Comparison of ENCODE assay signal across 9 mouse cellular contexts in genomic region chr8:56530359-56530758, GRCm38 (mm10). TPM values are rescaled to one million over a fixed set of nuclear protein-coding genes. Genes with fewer than 3 reads are reported as not detected.
DNase-seq lines count a peak whose midpoint lies in the region; ATAC-seq and TF ChIP-seq lines count a peak whose summit lies in the region.
"Had no signal": no experiment of that assay in that cellular context is flagged by ENCODE, and none has a peak within 500 bp of the region (broad histone marks: within the 10 kb centered on the region; RNA-seq: fewer than 3 reads in every experiment).

No protein-coding gene starts in this region.

- no peak overlapping the region for H3K4me3 ChIP-seq in forebrain, embryonic 10.5 days
- H3K4me3 ChIP-seq in forebrain, embryonic 13.5 days, result no peak overlapping the region
- no peak overlapping the region for H3K4me3 ChIP-seq in testis, adult 2 months (ENCODE audit: control insufficient read depth, low read depth, low read length)
- no peak overlapping the region for H3K4me3 ChIP-seq in hindbrain, postnatal 0 days (ENCODE audit: low read length)
- no peak overlapping the region for H3K4me3 ChIP-seq in lung, postnatal 0 days (ENCODE audit: low read depth, low read length)
- H3K4me3 ChIP-seq in spleen, adult 2 months (ENCODE audit: extremely low read depth, insufficient read depth, insufficient read length), result no peak overlapping the region
- H3K4me3 ChIP-seq: limb, embryonic 13.5 days had no signal

- no peak for TF ChIP-seq POLR2A in testis, adult 2 months (IDR thresholded peaks at IDR 0.05; ENCODE audit: control insufficient read depth, low read depth, low read length)
- no peak for TF ChIP-seq POLR2A in spleen, adult 2 months (IDR thresholded peaks at IDR 0.05; ENCODE audit: low read depth, low read length)

- no peak for TF ChIP-seq EP300 in lung, postnatal 0 days (IDR thresholded peaks at IDR 0.05)

- ATAC-seq in forebrain, embryonic 13.5 days, result no peak; the same call in 1 of the 2 replicates
- ATAC-seq in hindbrain, postnatal 0 days, result no peak
- ATAC-seq in lung, postnatal 0 days, result no peak

- no peak overlapping the region for H3K27ac ChIP-seq in forebrain, embryonic 10.5 days
- no peak overlapping the region for H3K27ac ChIP-seq in forebrain, embryonic 13.5 days
- H3K27ac ChIP-seq in testis, adult 2 months (ENCODE audit: control insufficient read depth, insufficient read depth, low read depth, low read length), result no peak overlapping the region
- H3K27ac ChIP-seq in hindbrain, postnatal 0 days, result no peak overlapping the region
- no peak overlapping the region for H3K27ac ChIP-seq in lung, postnatal 0 days (ENCODE audit: low read length)
- no peak overlapping the region for H3K27ac ChIP-seq in spleen, adult 2 months (ENCODE audit: insufficient read depth, low read length)
- H3K27ac ChIP-seq: limb, embryonic 13.5 days had no signal

- DNase-seq in forebrain, embryonic 10.5 days (ENCODE audit: extremely low spot score, low spot score), result peak; percentile 39
- DNase-seq in testis, postnatal 14 days (ENCODE audit: low spot score), result no peak
- DNase-seq in cerebellum, postnatal 36 days, result peak; percentile 58 to 59
- peak; percentile 84 for DNase-seq in hindbrain, postnatal 0 days (ENCODE audit: low spot score)
- peak; percentile 78 for DNase-seq in lung, postnatal 0 days (ENCODE audit: low spot score)
- peak; percentile 15 to 47 for DNase-seq in spleen, adult 2 months (ENCODE audit: low read depth in 1 of 2, low spot score in 2 of 2)

- no peaks in the 10 kb centered on the region for H3K4me1 ChIP-seq in forebrain, embryonic 10.5 days
- H3K4me1 ChIP-seq in forebrain, embryonic 13.5 days, result no peaks in the 10 kb centered on the region
- H3K4me1 ChIP-seq in testis, adult 2 months (ENCODE audit: control insufficient read depth, insufficient read depth, low read length), result no peaks in the 10 kb centered on the region
- H3K4me1 ChIP-seq in hindbrain, postnatal 0 days (ENCODE audit: insufficient read depth, low read length), result no peaks in the 10 kb centered on the region
- no peaks in the 10 kb centered on the region for H3K4me1 ChIP-seq in lung, postnatal 0 days (ENCODE audit: insufficient read depth, low read depth, low read length)
- H3K4me1 ChIP-seq in spleen, adult 2 months (ENCODE audit: control insufficient read depth, insufficient read depth, insufficient read length), result no peaks in the 10 kb centered on the region

- peaks cover 14% of the 10 kb centered on the region for H3K36me3 ChIP-seq in forebrain, embryonic 10.5 days (replicated peaks)
- peaks cover 8% of the 10 kb centered on the region; the same call in 1 of the 2 replicates for H3K36me3 ChIP-seq in forebrain, embryonic 13.5 days (ENCODE audit: poor library complexity, severe bottlenecking)
- H3K36me3 ChIP-seq in testis, adult 2 months (ENCODE audit: control insufficient read depth, insufficient read depth, low read length), result no peaks in the 10 kb centered on the region
- peaks cover 15% of the 10 kb centered on the region; the same call in 1 of the 2 replicates for H3K36me3 ChIP-seq in hindbrain, postnatal 0 days (ENCODE audit: insufficient read depth, low read length)
- peaks cover 7% of the 10 kb centered on the region; the same call in 1 of the 2 replicates for H3K36me3 ChIP-seq in lung, postnatal 0 days (ENCODE audit: insufficient read depth, low read length)
- H3K36me3 ChIP-seq in spleen, adult 2 months (ENCODE audit: control insufficient read depth, insufficient read depth, low read length), result peaks cover 3% of the 10 kb centered on the region; the same call in 1 of the 2 replicates

- no peaks in the 10 kb centered on the region for H3K9me3 ChIP-seq in forebrain, embryonic 10.5 days
- no peaks in the 10 kb centered on the region for H3K9me3 ChIP-seq in forebrain, embryonic 13.5 days (replicated peaks)
- H3K9me3 ChIP-seq in hindbrain, postnatal 0 days (ENCODE audit: low read length), result no peaks in the 10 kb centered on the region
- H3K9me3 ChIP-seq in lung, postnatal 0 days (ENCODE audit: low read length), result no peaks in the 10 kb centered on the region
- H3K9me3 ChIP-seq: limb, embryonic 13.5 days had no signal

- WGBS in forebrain, embryonic 10.5 days, result 9% methylated on average over 3 of the region's 3 CpGs
- WGBS in forebrain, embryonic 13.5 days, result 6% methylated on average over 3 of the region's 3 CpGs
- 9% methylated on average over 3 of the region's 3 CpGs for WGBS in hindbrain, postnatal 0 days
- WGBS in lung, postnatal 0 days, result 6% methylated on average over 3 of the region's 3 CpGs
- WGBS in spleen, adult 2 months, result 12% methylated on average over 3 of the region's 3 CpGs

- H3K9ac ChIP-seq in forebrain, embryonic 13.5 days, result no peak overlapping the region
- no peak overlapping the region for H3K9ac ChIP-seq in hindbrain, postnatal 0 days (replicated peaks; ENCODE audit: low read length)
- H3K9ac ChIP-seq in lung, postnatal 0 days (replicated peaks; ENCODE audit: low read depth), result no peak overlapping the region
- H3K9ac ChIP-seq: limb, embryonic 13.5 days had no signal

- TF ChIP-seq CTCF in testis, adult 2 months (IDR thresholded peaks at IDR 0.05; ENCODE audit: control insufficient read depth, insufficient read depth, insufficient replicate concordance, low read depth, low read length), result peak; percentile 63; the same call in 1 of the 2 replicates
- TF ChIP-seq CTCF in hindbrain, postnatal 0 days (IDR thresholded peaks at IDR 0.05; ENCODE audit: low read depth), result peak; percentile 85
- peak; percentile 87 for TF ChIP-seq CTCF in lung, postnatal 0 days (IDR thresholded peaks at IDR 0.05)
- peak; percentile 76; the same call in 1 of the 2 replicates for TF ChIP-seq CTCF in spleen, adult 2 months (IDR thresholded peaks at IDR 0.05; ENCODE audit: extremely low read depth, insufficient read depth, insufficient read length, insufficient replicate concordance)

- H3K27me3 ChIP-seq in forebrain, embryonic 10.5 days (ENCODE audit: poor library complexity, severe bottlenecking), result no peaks in the 10 kb centered on the region
- H3K27me3 ChIP-seq in forebrain, embryonic 13.5 days, result no peaks in the 10 kb centered on the region
- H3K27me3 ChIP-seq in testis, adult 2 months (ENCODE audit: control insufficient read depth, insufficient read depth, low read length), result no peaks in the 10 kb centered on the region
- H3K27me3 ChIP-seq in hindbrain, postnatal 0 days (ENCODE audit: insufficient read depth, low read length), result no peaks in the 10 kb centered on the region
- no peaks in the 10 kb centered on the region for H3K27me3 ChIP-seq in lung, postnatal 0 days (replicated peaks; ENCODE audit: insufficient read depth, low read length)
- no peaks in the 10 kb centered on the region for H3K27me3 ChIP-seq in spleen, adult 2 months (ENCODE audit: control insufficient read depth, insufficient read depth, low read length)
- H3K27me3 ChIP-seq: limb, embryonic 13.5 days had no signal

- H3K4me2 ChIP-seq in forebrain, embryonic 13.5 days, result no peak overlapping the region
- no peak overlapping the region for H3K4me2 ChIP-seq in hindbrain, postnatal 0 days (ENCODE audit: low read depth, low read length)
- H3K4me2 ChIP-seq in lung, postnatal 0 days (replicated peaks; ENCODE audit: low read depth, low read length), result no peak overlapping the region
- H3K4me2 ChIP-seq: limb, embryonic 13.5 days had no signal

RNA-seq across cellular contexts. Expression of gene Cep44, which starts 20.5 kb away (rescaled TPM):
- polyA plus RNA-seq in forebrain, embryonic 10.5 days (2016; fragmentation: Nextera tagmentation; extraction: Ambion mirVana), result 32.6 and 34.0 TPM in 2 replicates
- 35.2 and 39.7 TPM in 2 replicates for polyA plus RNA-seq in forebrain, embryonic 13.5 days (2015; fragmentation: Nextera tagmentation; extraction: Ambion mirVana)
- polyA plus RNA-seq in testis, adult 2 months (2012; rRNA removed), result 30.0 and 34.5 TPM in 2 replicates
- 20.6 and 22.2 TPM in 2 replicates for total RNA-seq in hindbrain, postnatal 0 days (2014; rRNA removed)
- polyA plus RNA-seq in hindbrain, postnatal 0 days (2015; fragmentation: Nextera tagmentation; extraction: Ambion mirVana), result 19.6 and 20.0 TPM in 2 replicates
- 25.8 and 26.5 TPM in 2 replicates for polyA plus RNA-seq in lung, postnatal 0 days (2015; fragmentation: Nextera tagmentation; extraction: Ambion mirVana)
- 4.4 and 5.4 TPM in 2 replicates for polyA plus RNA-seq in spleen, adult 2 months (2012; rRNA removed)

RNA-seq across cellular contexts. Expression of gene Fbxo8, which starts 20.5 kb away (rescaled TPM):
- 23.6 and 28.8 TPM in 2 replicates for polyA plus RNA-seq in forebrain, embryonic 10.5 days (2016; fragmentation: Nextera tagmentation; extraction: Ambion mirVana)
- 38.5 and 43.5 TPM in 2 replicates for polyA plus RNA-seq in forebrain, embryonic 13.5 days (2015; fragmentation: Nextera tagmentation; extraction: Ambion mirVana)
- polyA plus RNA-seq in testis, adult 2 months (2012; rRNA removed), result 5.4 and 8.1 TPM in 2 replicates
- 26.9 and 29.4 TPM in 2 replicates for total RNA-seq in hindbrain, postnatal 0 days (2014; rRNA removed)
- 43.0 and 52.3 TPM in 2 replicates for polyA plus RNA-seq in hindbrain, postnatal 0 days (2015; fragmentation: Nextera tagmentation; extraction: Ambion mirVana)
- polyA plus RNA-seq in lung, postnatal 0 days (2015; fragmentation: Nextera tagmentation; extraction: Ambion mirVana), result 49.7 and 49.9 TPM in 2 replicates
- 10.2 and 12.5 TPM in 2 replicates for polyA plus RNA-seq in spleen, adult 2 months (2012; rRNA removed)
